Mouse (Mus musculus): ENCODE measurements at regions not wholly inside any gene's neighbourhood (a gene's known extent, or its start where the extent isn't known, plus 50 kb on each side); places are given as distances from the start of the nearest gene placed in this dataset.

GRCm38 (mm10) chr15:5658796-5659195, 414.8 kb upstream of the Ptger4 start:
- H3K36me3 ChIP-seq (replicated peaks), result no peaks in the 10 kb centered on the region
- peak; percentile 100 for ATAC-seq (ENCODE audit: insufficient read depth)
- H3K4me3 ChIP-seq (replicated peaks), result no peak overlapping the region
- no peak overlapping the region for H3K9ac ChIP-seq
- H3K4me1 ChIP-seq (replicated peaks), result peaks cover 16% of the 10 kb centered on the region
- 28% methylated on average over 6 of the region's 6 CpGs for WGBS (ENCODE audit: insufficient replicate concordance)
- H3K27me3 ChIP-seq, result no peaks in the 10 kb centered on the region
- H3K4me2 ChIP-seq, result peak overlapping the region; percentile 18; the same call in 1 of the 2 replicates
- H3K27ac ChIP-seq (replicated peaks), result peak overlapping the region; percentile 66; the same call in 1 of the 2 replicates
- H3K9me3 ChIP-seq (replicated peaks), result no peaks in the 10 kb centered on the region

- H3K4me2 ChIP-seq, result no peak overlapping the region
- H3K27me3 ChIP-seq, result no peaks in the 10 kb centered on the region
- H3K9ac ChIP-seq, result no peak overlapping the region
- H3K4me3 ChIP-seq (replicated peaks), result no peak overlapping the region
- ATAC-seq (ENCODE audit: insufficient read depth), result no peak
- peaks cover 16% of the 10 kb centered on the region for H3K4me1 ChIP-seq (replicated peaks)
- no peaks in the 10 kb centered on the region for H3K36me3 ChIP-seq (replicated peaks)
- no peak overlapping the region for H3K27ac ChIP-seq (replicated peaks)
- H3K9me3 ChIP-seq (replicated peaks), result no peaks in the 10 kb centered on the region
- WGBS (ENCODE audit: insufficient replicate concordance), result 28% methylated on average over 3 of the region's 3 CpGs
Observed at GRCm38 (mm10) chr15:5660819-5661218, 416.8 kb upstream of the Ptger4 start.

- H3K9ac ChIP-seq, result no peak overlapping the region
- H3K9me3 ChIP-seq (replicated peaks), result no peaks in the 10 kb centered on the region
- H3K4me2 ChIP-seq, result no peak overlapping the region
- H3K27me3 ChIP-seq, result no peaks in the 10 kb centered on the region
- no peak for ATAC-seq (ENCODE audit: insufficient read depth)
- H3K36me3 ChIP-seq (replicated peaks), result no peaks in the 10 kb centered on the region
- H3K4me1 ChIP-seq (replicated peaks), result no peaks in the 10 kb centered on the region
- H3K27ac ChIP-seq (replicated peaks), result no peak overlapping the region
- no peak overlapping the region for H3K4me3 ChIP-seq (replicated peaks)
Observed at GRCm38 (mm10) chr15:5671781-5672180, 427.8 kb upstream of the Ptger4 start.

- Histone ChIP-seq H3K27me3 (no peaks in the 10 kb centered on the region), H3K4me3 (replicated peaks) (no peak overlapping the region), H3K36me3 (replicated peaks) (no peaks in the 10 kb centered on the region), H3K9me3 (replicated peaks) (no peaks in the 10 kb centered on the region), H3K4me2 (no peak overlapping the region), H3K4me1 (replicated peaks) (no peaks in the 10 kb centered on the region), H3K27ac (replicated peaks) (no peak overlapping the region), H3K9ac (no peak overlapping the region)
- WGBS (ENCODE audit: insufficient replicate concordance), result 54% methylated on average over 3 of the region's 3 CpGs
- ATAC-seq (ENCODE audit: insufficient read depth), result no peak
Observed at GRCm38 (mm10) chr15:5676704-5677103, 432.7 kb upstream of the Ptger4 start.

GRCm38 (mm10) chr15:5693810-5694209, 449.8 kb upstream of the Ptger4 start:
- Histone ChIP-seq H3K4me1 (replicated peaks) (no peaks in the 10 kb centered on the region), H3K9ac (no peak overlapping the region), H3K27ac (replicated peaks) (no peak overlapping the region), H3K9me3 (replicated peaks) (no peaks in the 10 kb centered on the region), H3K4me2 (no peak overlapping the region), H3K27me3 (no peaks in the 10 kb centered on the region), H3K4me3 (replicated peaks) (no peak overlapping the region), H3K36me3 (replicated peaks) (no peaks in the 10 kb centered on the region)
- WGBS (ENCODE audit: insufficient replicate concordance), result 55% methylated on average over 1 of the region's 1 CpGs
- no peak for ATAC-seq (ENCODE audit: insufficient read depth)

GRCm38 (mm10) chr15:5695015-5695414, 451.0 kb upstream of the Ptger4 start:
- no peaks in the 10 kb centered on the region for H3K27me3 ChIP-seq
- ATAC-seq (ENCODE audit: insufficient read depth), result no peak
- no peaks in the 10 kb centered on the region for H3K36me3 ChIP-seq (replicated peaks)
- no peak overlapping the region for H3K4me3 ChIP-seq (replicated peaks)
- WGBS (ENCODE audit: insufficient replicate concordance), result 46% methylated on average over 3 of the region's 3 CpGs
- no peaks in the 10 kb centered on the region for H3K9me3 ChIP-seq (replicated peaks)
- no peak overlapping the region for H3K4me2 ChIP-seq
- no peaks in the 10 kb centered on the region for H3K4me1 ChIP-seq (replicated peaks)
- H3K9ac ChIP-seq, result no peak overlapping the region
- no peak overlapping the region for H3K27ac ChIP-seq (replicated peaks)

- Histone ChIP-seq H3K9ac (no peak overlapping the region), H3K4me1 (replicated peaks) (no peaks in the 10 kb centered on the region), H3K9me3 (replicated peaks) (no peaks in the 10 kb centered on the region), H3K27me3 (no peaks in the 10 kb centered on the region), H3K36me3 (replicated peaks) (no peaks in the 10 kb centered on the region), H3K4me3 (replicated peaks) (no peak overlapping the region), H3K27ac (replicated peaks) (no peak overlapping the region), H3K4me2 (no peak overlapping the region)
- 42% methylated on average over 5 of the region's 5 CpGs for WGBS (ENCODE audit: insufficient replicate concordance)
- no peak for ATAC-seq (ENCODE audit: insufficient read depth)
Observed at GRCm38 (mm10) chr15:5708454-5708853, 464.5 kb upstream of the Ptger4 start.

GRCm38 (mm10) chr15:5740658-5741057, 496.7 kb upstream of the Ptger4 start:
- whole genome bisulfite sequencing (ENCODE audit: insufficient replicate concordance), result 25% methylated on average over 1 of the region's 1 CpGs
- Histone ChIP-seq H3K9me3 (replicated peaks) (no peaks in the 10 kb centered on the region), H3K36me3 (replicated peaks) (no peaks in the 10 kb centered on the region), H3K27ac (replicated peaks) (no peak overlapping the region), H3K4me3 (replicated peaks) (no peak overlapping the region), H3K27me3 (no peaks in the 10 kb centered on the region), H3K4me2 (no peak overlapping the region), H3K9ac (no peak overlapping the region), H3K4me1 (replicated peaks) (no peaks in the 10 kb centered on the region)
- no peak for ATAC-seq (ENCODE audit: insufficient read depth)

- Histone ChIP-seq H3K27ac (replicated peaks) (no peak overlapping the region), H3K9me3 (replicated peaks) (no peaks in the 10 kb centered on the region), H3K9ac (no peak overlapping the region), H3K27me3 (no peaks in the 10 kb centered on the region), H3K4me1 (replicated peaks) (no peaks in the 10 kb centered on the region), H3K36me3 (replicated peaks) (no peaks in the 10 kb centered on the region), H3K4me3 (replicated peaks) (no peak overlapping the region), H3K4me2 (no peak overlapping the region)
- no peak for ATAC-seq (ENCODE audit: insufficient read depth)
- 78% methylated on average over 5 of the region's 5 CpGs for WGBS (ENCODE audit: insufficient replicate concordance)
Observed at GRCm38 (mm10) chr15:5743893-5744292, 499.9 kb upstream of the Ptger4 start.

- H3K36me3 ChIP-seq (replicated peaks), result no peaks in the 10 kb centered on the region
- H3K4me1 ChIP-seq (replicated peaks), result no peaks in the 10 kb centered on the region
- no peak overlapping the region for H3K9ac ChIP-seq
- H3K4me2 ChIP-seq, result no peak overlapping the region
- no peak overlapping the region for H3K27ac ChIP-seq (replicated peaks)
- ATAC-seq (ENCODE audit: insufficient read depth), result no peak
- no peak overlapping the region for H3K4me3 ChIP-seq (replicated peaks)
- H3K9me3 ChIP-seq (replicated peaks), result no peaks in the 10 kb centered on the region
- WGBS (ENCODE audit: insufficient replicate concordance), result 59% methylated on average over 2 of the region's 2 CpGs
- no peaks in the 10 kb centered on the region for H3K27me3 ChIP-seq
Observed at GRCm38 (mm10) chr15:5758690-5759089, 514.7 kb upstream of the Ptger4 start.

- Histone ChIP-seq H3K9me3 (replicated peaks) (no peaks in the 10 kb centered on the region), H3K36me3 (replicated peaks) (no peaks in the 10 kb centered on the region), H3K4me3 (replicated peaks) (no peak overlapping the region), H3K4me2 (no peak overlapping the region), H3K9ac (no peak overlapping the region), H3K27ac (replicated peaks) (no peak overlapping the region), H3K4me1 (replicated peaks) (no peaks in the 10 kb centered on the region), H3K27me3 (no peaks in the 10 kb centered on the region)
- 77% methylated on average over 4 of the region's 4 CpGs for WGBS (ENCODE audit: insufficient replicate concordance)
- ATAC-seq (ENCODE audit: insufficient read depth), result no peak
Observed at GRCm38 (mm10) chr15:5762216-5762615, 518.2 kb upstream of the Ptger4 start.

GRCm38 (mm10) chr15:5777074-5777473, 522.5 kb upstream of the Dab2 start:
- no peak for ATAC-seq (ENCODE audit: insufficient read depth)
- H3K4me2 ChIP-seq, result no peak overlapping the region
- WGBS (ENCODE audit: insufficient replicate concordance), result 46% methylated on average over 4 of the region's 4 CpGs
- no peak overlapping the region for H3K9ac ChIP-seq
- H3K36me3 ChIP-seq (replicated peaks), result no peaks in the 10 kb centered on the region
- no peaks in the 10 kb centered on the region for H3K4me1 ChIP-seq (replicated peaks)
- H3K4me3 ChIP-seq (replicated peaks), result no peak overlapping the region
- H3K27ac ChIP-seq (replicated peaks), result no peak overlapping the region
- H3K27me3 ChIP-seq, result no peaks in the 10 kb centered on the region
- H3K9me3 ChIP-seq (replicated peaks), result no peaks in the 10 kb centered on the region

Data from liver, embryonic 15.5 days (tissue).